Mouse (Mus musculus): ENCODE data around the gene Fabp1. TPM values are rescaled to one million over a fixed set of nuclear protein-coding genes. Genes with fewer than 3 reads are reported as not detected.

Fabp1 gene
- polyA plus RNA-seq, 1 experiment, result 0.47 TPM

GRCm38 (mm10) chr6:71190501-71190900 is 9.1 kb upstream of the Fabp1 start:
- Histone ChIP-seq H3K4me1 (replicated peaks; ENCODE audit: control insufficient read depth, insufficient read depth, low read length) (no peaks in the 10 kb centered on the region), H3K4me3 (ENCODE audit: control insufficient read depth, insufficient read depth, low read length) (no peak overlapping the region), H3K27ac (ENCODE audit: control insufficient read depth, insufficient read depth, low read length) (no peak overlapping the region), H3K36me3 (ENCODE audit: control insufficient read depth, insufficient read depth, low read length) (no peaks in the 10 kb centered on the region), H3K27me3 (ENCODE audit: control insufficient read depth, insufficient read depth, low read length) (no peaks in the 10 kb centered on the region)
- TF ChIP-seq POLR2A (IDR thresholded peaks at IDR 0.05; ENCODE audit: control insufficient read depth, extremely low read depth, insufficient read depth, low read length, poor library complexity), result no peak
- TF ChIP-seq CTCF (IDR thresholded peaks at IDR 0.05; ENCODE audit: borderline replicate concordance, control insufficient read depth, extremely low read depth, insufficient read depth, low read length, poor library complexity), result no peak
- DNase-seq, result no peak
- WGBS, result 98% methylated on average over 2 of the region's 2 CpGs

- H3K36me3 ChIP-seq (ENCODE audit: control insufficient read depth, insufficient read depth, low read length), result no peaks in the 10 kb centered on the region
- H3K4me1 ChIP-seq (replicated peaks; ENCODE audit: control insufficient read depth, insufficient read depth, low read length), result no peaks in the 10 kb centered on the region
- H3K4me3 ChIP-seq (ENCODE audit: control insufficient read depth, insufficient read depth, low read length), result no peak overlapping the region
- TF ChIP-seq POLR2A (IDR thresholded peaks at IDR 0.05; ENCODE audit: control insufficient read depth, extremely low read depth, insufficient read depth, low read length, poor library complexity) (no peak), CTCF (IDR thresholded peaks at IDR 0.05; ENCODE audit: borderline replicate concordance, control insufficient read depth, extremely low read depth, insufficient read depth, low read length, poor library complexity) (no peak)
- DNase-seq, result no peak
- H3K27me3 ChIP-seq (ENCODE audit: control insufficient read depth, insufficient read depth, low read length), result no peaks in the 10 kb centered on the region
- no peak overlapping the region for H3K27ac ChIP-seq (ENCODE audit: control insufficient read depth, insufficient read depth, low read length)
- WGBS, result 89% methylated on average over 6 of the region's 6 CpGs
Observed at GRCm38 (mm10) chr6:71193151-71193740, 6.4 kb upstream of the Fabp1 start.

GRCm38 (mm10) chr6:71196107-71196506 is 3.5 kb upstream of the Fabp1 start:
- no peak overlapping the region for H3K4me3 ChIP-seq (ENCODE audit: control insufficient read depth, insufficient read depth, low read length)
- TF ChIP-seq CTCF (IDR thresholded peaks at IDR 0.05; ENCODE audit: borderline replicate concordance, control insufficient read depth, extremely low read depth, insufficient read depth, low read length, poor library complexity) (no peak), POLR2A (IDR thresholded peaks at IDR 0.05; ENCODE audit: control insufficient read depth, extremely low read depth, insufficient read depth, low read length, poor library complexity) (no peak)
- H3K27ac ChIP-seq (ENCODE audit: control insufficient read depth, insufficient read depth, low read length), result no peak overlapping the region
- no peaks in the 10 kb centered on the region for H3K4me1 ChIP-seq (replicated peaks; ENCODE audit: control insufficient read depth, insufficient read depth, low read length)
- no peaks in the 10 kb centered on the region for H3K36me3 ChIP-seq (ENCODE audit: control insufficient read depth, insufficient read depth, low read length)
- DNase-seq, result no peak
- no peaks in the 10 kb centered on the region for H3K27me3 ChIP-seq (ENCODE audit: control insufficient read depth, insufficient read depth, low read length)

GRCm38 (mm10) chr6:71197636-71198535 is 1.7 kb upstream of the Fabp1 start:
- Histone ChIP-seq H3K36me3 (ENCODE audit: control insufficient read depth, insufficient read depth, low read length) (no peaks in the 10 kb centered on the region), H3K4me1 (replicated peaks; ENCODE audit: control insufficient read depth, insufficient read depth, low read length) (no peaks in the 10 kb centered on the region), H3K27me3 (ENCODE audit: control insufficient read depth, insufficient read depth, low read length) (no peaks in the 10 kb centered on the region), H3K27ac (ENCODE audit: control insufficient read depth, insufficient read depth, low read length) (no peak overlapping the region), H3K4me3 (ENCODE audit: control insufficient read depth, insufficient read depth, low read length) (no peak overlapping the region)
- no peak for DNase-seq
- TF ChIP-seq CTCF (IDR thresholded peaks at IDR 0.05; ENCODE audit: borderline replicate concordance, control insufficient read depth, extremely low read depth, insufficient read depth, low read length, poor library complexity), result no peak
- WGBS, result 93% methylated on average over 13 of the region's 13 CpGs

GRCm38 (mm10) chr6:71201925-71202324 is 2.3 kb downstream of the Fabp1 start:
- Histone ChIP-seq H3K27me3 (ENCODE audit: control insufficient read depth, insufficient read depth, low read length) (no peaks in the 10 kb centered on the region), H3K4me1 (replicated peaks; ENCODE audit: control insufficient read depth, insufficient read depth, low read length) (no peaks in the 10 kb centered on the region), H3K27ac (ENCODE audit: control insufficient read depth, insufficient read depth, low read length) (no peak overlapping the region), H3K36me3 (ENCODE audit: control insufficient read depth, insufficient read depth, low read length) (no peaks in the 10 kb centered on the region), H3K4me3 (ENCODE audit: control insufficient read depth, insufficient read depth, low read length) (no peak overlapping the region)
- DNase-seq, result no peak
- no peak for TF ChIP-seq POLR2A (IDR thresholded peaks at IDR 0.05; ENCODE audit: control insufficient read depth, extremely low read depth, insufficient read depth, low read length, poor library complexity)
- TF ChIP-seq CTCF (IDR thresholded peaks at IDR 0.05; ENCODE audit: borderline replicate concordance, control insufficient read depth, extremely low read depth, insufficient read depth, low read length, poor library complexity), result no peak
- 89% methylated on average over 5 of the region's 5 CpGs for WGBS

DNA sequence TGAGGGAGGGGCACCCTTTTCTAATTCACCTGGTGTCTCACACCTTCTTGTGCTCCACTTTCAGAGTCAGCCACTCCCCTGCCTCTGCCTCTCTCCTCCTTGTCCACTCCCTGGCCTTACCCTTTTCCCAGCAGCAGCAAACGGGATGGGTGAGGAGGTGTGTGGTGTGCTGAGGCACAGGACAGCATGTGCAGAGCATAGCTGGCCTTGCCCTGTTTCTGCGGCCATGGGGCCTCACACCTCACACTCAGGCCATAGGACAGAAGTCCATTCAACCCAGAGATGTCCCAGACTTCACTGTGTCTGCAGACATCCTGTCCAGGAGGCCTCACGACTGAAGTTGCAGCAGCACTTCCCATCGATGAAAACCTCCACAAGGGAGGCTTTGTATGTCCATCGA is 4.0 kb downstream of the Fabp1 start:
- H3K27ac ChIP-seq (ENCODE audit: control insufficient read depth, insufficient read depth, low read length), result no peak overlapping the region

More for the DNA sequence above, 4.0 kb downstream of the Fabp1 start:
- WGBS, result 91% methylated on average over 5 of the region's 5 CpGs
- Histone ChIP-seq H3K4me1 (replicated peaks; ENCODE audit: control insufficient read depth, insufficient read depth, low read length) (no peaks in the 10 kb centered on the region), H3K27me3 (ENCODE audit: control insufficient read depth, insufficient read depth, low read length) (no peaks in the 10 kb centered on the region), H3K36me3 (ENCODE audit: control insufficient read depth, insufficient read depth, low read length) (no peaks in the 10 kb centered on the region), H3K4me3 (ENCODE audit: control insufficient read depth, insufficient read depth, low read length) (no peak overlapping the region)
- TF ChIP-seq POLR2A (IDR thresholded peaks at IDR 0.05; ENCODE audit: control insufficient read depth, extremely low read depth, insufficient read depth, low read length, poor library complexity) (no peak), CTCF (IDR thresholded peaks at IDR 0.05; ENCODE audit: borderline replicate concordance, control insufficient read depth, extremely low read depth, insufficient read depth, low read length, poor library complexity) (no peak)
- no peak for DNase-seq

Measured in thymus, adult 2 months (tissue).